Mouse (Mus musculus) urinary bladder, postnatal 36 days (tissue): ENCODE data around the gene Ccser1.
"Not testable (repeated sequence)": the region's sequence is repeated elsewhere in the genome, so short reads cannot be mapped to it uniquely, and the experiment has no call there.

Experiments
- DNase-seq, 2 experiments: peaks; one replicate each; pipeline ENCODE4 v3.0.0; 2022; ENCODE audit warnings: low spot score in 2 of 2, mixed read lengths in 1 of 2

Gene Ccser1

DNA sequence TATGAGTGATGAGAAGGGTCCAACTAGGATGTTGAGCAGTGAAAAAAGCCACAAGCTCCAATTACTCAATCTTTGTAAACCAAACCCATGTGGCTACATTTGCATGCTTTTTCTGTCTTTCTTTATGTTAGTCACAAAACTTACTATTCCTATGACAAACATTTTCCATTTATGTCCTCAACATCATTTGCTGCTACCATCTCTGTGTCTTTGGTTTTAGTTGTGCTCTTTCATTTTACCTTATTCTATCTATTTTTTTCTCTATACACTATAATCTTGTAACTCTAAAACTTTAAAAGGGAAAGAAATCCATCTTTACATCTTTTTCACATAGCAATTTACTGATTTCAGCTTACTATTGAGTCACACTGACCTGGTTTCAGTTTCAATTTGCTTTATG lies 834.2 kb downstream of the Ccser1 start:
- DNase-seq, result no peak

DNA sequence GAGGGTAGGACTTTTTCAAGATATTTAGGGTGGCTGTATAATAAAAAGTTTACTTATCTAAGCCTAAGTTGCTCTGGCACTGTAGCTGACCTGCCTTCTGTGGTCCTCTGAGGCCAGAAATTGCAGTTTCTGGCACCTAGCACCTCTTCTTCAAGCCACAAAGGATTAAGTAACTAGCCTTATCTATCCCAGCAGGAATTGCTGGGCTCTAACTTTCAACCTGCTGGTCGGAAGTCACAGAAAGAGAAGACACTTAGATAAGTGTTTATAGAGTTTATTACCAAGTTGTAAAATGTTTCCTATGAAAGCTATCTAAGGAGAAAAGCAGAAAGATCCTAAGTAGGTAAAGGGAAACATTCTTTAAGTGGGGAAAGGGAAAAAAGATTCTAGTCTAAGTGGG lies 864.3 kb downstream of the Ccser1 start:
- no peak for DNase-seq

DNA sequence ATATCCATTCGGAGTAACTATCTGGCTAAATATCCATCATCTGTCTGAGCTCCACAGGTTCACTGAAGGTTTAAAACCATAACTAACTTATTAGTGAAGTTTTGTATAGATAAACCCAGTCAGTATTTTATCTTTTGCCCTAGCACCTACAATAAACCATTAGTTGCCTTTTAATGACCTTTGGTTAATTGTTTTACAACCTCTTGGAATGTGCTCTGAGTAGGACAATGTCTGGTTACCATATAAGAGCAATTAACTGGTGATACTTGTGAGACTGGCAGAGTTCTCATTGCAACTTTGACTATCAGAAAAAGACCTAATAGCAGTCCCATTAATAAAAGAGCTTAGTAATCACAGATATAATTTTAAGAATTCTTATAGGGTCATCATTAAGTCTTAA lies 864.9 kb downstream of the Ccser1 start:
- not testable (repeated sequence) for DNase-seq

DNA sequence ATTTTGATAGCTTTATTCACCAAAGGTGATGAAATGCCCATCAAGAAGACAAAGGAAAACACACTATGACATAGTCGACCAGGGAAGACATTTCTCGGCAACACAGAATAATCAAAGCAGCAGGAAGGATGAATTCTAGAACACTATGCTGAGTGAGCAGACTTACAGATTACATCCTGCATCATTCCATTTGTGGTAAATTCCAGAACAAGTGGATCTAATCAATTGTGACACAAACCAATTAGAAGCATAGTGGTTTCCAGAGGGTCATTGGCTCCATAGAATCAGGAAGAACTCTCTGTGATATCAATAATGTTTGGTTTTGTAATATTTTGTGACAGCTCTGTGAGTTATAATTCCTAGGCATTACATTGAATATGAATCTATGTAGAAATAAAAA lies 875.2 kb downstream of the Ccser1 start:
- DNase-seq, result no peak

DNA sequence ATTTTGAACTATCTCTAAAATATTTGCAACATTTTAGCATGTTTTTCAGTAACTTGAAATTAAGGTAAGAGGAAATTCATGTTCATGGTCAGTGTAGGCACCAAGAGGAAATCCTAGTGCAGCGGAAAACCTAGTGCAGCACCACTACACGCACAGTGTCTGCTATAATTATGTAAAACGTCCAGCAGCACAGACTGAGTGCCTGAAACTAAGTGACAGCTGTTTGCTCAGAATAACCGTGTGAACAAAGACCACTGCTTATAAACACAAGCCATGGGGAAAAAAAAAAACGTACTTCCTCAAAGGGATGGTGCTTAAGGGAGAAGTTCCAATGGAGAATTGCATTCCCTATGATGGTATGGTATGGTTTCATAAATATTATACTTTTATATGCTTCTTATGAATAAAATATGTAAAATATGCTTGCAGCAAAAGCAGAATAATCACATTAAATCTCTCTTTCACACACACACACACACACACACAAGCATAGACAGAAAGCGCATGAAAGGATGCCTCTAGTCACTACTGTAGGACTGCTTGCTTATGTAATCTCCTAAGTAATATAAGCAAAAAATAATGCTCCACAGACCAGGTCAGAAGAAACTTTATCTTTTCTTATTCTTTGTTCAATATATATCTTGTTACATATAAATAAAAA lies 886.4 kb downstream of the Ccser1 start:
- no peak for DNase-seq

DNA sequence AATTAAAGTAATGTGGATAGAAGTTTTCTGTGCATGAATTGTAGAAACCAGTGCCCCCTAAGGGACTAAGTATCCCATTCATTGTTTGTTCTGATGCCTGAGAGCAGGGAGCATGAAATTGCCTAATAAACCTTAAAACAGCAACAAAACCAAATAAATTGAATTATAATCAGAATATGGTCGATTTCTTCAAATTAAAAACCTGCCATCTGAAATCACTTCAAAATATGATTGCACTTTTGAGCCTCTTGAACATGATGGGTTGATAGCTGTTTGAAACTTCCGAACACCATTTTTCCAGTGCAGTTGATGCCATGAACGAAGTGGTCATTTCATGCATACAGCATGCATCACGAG lies 886.9 kb downstream of the Ccser1 start:
- no peak for DNase-seq

DNA sequence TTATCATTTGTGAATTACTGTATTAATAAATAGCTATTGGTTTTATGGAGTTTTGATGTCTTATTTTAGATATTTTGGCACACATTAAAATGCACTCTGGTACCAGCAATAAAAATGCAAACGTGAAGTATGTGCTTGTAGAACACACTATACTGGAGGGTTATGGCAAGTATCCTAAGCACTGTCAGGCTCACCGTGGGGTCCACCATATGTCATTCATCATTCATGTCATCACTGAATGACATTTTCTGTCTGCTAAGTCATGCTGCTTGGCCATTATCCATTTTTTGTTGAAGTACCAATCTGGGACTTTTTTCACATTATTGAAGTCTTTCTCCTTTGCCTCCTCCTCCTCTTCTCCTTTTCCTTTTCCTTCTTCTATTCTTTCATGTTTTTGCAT lies 925.3 kb downstream of the Ccser1 start:
- no peak for DNase-seq

DNA sequence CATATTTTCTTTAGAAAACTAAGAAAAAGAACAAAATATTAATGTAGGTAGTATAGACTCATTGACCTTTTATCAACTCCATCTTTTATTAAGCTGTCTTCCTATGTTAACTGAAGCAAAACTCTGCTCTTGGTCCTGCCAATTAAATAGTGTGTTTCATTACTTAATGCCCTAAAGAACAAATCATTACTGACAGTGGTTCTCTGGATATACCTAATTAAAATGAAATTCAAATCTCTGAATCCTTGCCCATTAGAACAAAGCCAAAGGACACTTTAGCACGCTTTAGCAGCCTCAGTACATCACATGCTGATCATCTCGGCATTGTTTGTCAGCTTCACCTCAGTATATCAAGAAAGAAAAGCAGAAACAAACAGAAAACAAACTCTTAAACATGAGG lies 952.4 kb downstream of the Ccser1 start:
- no peak for DNase-seq

DNA sequence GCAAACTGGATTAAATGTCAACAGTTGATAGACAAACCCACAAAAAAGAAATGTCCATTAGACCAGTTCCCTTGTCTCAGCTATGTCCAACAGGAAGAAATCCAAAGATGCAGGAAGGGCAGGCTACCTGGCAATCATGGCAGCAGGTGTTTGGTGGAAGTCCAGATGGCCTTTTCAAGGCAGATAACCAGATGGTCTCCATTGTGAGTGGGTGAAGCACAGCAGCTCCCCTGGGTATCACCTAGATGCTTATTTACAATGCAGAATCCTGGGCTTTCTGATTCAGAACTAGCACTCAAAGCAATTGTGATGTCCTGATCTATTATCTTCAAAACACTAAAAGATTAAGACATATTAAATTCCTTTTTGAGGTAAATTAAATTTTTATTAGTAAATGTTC lies 980.2 kb downstream of the Ccser1 start:
- no peak for DNase-seq

DNA sequence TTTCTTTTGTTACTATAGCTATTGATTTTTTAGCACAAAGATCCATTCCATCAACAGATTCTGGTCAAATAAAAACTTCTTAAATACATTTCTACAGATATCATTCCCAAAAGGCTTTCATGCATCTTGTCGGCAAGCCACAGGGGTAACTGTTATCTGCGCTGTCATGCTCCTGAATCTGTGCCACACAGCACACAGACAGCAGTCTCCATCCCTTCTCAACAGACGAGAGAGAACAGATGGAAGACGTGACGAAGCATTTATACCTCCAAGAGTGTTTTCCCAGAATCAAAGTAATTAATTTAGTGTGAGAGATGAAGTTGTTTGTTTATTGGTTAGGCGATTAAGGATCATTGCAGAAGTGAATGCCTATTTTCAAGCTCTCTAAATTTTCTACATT lies 982.5 kb downstream of the Ccser1 start:
- DNase-seq, result no peak

DNA sequence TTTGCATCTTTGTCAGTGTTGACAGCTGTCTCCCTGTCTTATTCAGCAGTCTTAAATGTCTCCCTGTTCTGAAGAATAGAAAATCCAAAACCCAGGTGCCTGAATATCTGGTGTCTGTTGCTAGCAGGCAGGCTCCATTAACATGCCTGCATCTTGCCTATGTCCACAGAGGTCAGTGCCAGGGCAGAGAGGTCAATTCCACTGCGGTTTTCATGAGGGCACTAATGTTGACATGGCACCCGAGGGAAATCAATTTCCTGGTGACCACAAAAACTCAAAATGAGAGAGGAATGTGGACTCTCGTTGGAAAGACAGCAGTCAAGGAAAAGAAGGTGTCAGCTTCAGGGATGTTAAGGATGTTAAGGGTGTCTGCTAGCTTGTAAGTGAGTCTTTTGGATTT lies 983.7 kb downstream of the Ccser1 start:
- DNase-seq, result no peak

DNA sequence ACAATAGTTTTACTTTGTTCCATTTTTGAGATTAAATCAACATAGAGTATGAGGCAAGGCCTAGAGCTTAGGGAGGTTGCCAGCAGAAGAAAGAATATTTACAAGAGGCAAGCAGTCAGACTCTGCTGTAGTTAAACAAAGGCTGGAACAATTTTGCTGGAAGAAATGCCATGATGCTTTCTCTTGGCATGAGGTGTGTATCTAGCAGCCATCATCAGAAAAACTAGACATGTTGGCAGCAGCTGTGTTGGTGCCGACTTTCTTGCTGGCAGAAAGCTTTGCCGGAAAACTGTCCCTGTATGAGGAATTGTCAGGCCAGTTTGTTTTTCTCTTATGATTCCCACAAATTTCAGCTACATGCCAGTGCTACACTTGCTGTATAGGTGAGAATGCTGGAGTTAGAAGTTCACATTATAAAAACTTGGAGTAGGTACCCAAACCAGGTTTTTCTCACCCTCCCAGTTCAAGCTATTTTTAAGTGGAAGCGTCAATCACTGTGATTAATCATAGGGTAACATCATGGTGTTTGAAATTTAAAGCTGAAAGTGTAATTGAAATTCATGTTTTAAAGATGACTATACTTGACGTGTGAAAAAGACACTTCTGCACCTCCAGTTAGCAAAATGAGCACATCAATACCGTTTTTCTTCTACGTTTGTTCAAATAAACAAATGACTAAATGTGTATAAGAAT lies 1016.5 kb downstream of the Ccser1 start:
- no peak for DNase-seq

DNA sequence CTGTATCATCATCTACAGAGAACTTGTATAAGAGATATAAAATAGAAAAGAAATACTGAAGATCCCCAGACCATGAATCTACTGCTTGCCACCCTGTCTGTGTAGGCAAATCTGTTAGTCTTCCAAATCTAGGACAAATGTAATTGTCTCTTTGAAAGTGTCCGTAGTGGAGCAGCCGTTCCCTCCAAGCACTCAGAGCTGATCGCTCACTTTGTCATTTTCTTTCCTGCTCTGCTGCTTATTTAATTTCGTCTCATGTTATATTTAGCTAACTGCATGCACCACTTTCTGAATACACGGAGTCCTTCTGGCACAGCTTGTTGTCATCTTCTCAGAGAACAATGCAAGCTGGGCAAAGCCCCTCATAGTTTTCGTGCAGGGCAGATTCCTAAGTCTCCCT lies 1018.6 kb downstream of the Ccser1 start:
- DNase-seq, result no peak

DNA sequence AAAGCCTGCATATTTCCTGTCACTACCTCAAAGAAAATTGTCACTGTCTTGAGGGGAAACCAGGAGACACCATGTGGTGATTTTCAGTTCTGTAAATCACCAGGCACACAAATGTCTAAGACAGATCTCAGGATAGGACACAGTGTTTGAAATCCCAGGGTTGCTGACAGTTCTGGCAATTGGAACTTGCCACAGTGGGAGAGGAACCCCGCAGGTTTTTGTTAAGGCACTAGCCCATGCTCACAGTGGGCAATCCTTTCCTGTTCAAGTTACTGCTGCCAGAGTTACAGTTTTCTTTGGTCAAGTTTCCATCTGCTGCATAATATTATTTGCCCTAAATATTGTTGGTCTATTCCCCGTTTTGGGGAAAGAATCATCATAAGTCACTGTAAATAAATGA lies 1024.9 kb downstream of the Ccser1 start:
- DNase-seq, result no peak

DNA sequence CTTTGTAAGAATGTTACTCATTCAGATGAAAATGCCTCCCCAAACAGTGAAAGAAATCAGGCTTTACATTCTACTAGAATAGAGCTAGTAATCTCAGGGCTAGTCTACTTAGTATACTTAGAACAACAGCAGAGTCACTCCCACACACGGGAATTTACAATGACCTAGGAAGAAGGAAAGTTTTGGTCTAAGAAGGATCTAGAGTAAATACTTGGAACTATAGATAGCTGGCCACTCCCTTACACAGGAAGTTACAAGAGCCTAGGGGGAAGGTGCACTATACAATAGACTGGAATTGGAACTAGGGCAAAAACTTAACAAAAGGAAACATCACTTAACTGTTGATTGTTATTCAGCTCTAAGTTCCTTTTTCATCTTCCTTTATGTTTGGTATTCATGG lies 1041.7 kb downstream of the Ccser1 start:
- DNase-seq, result no peak

DNA sequence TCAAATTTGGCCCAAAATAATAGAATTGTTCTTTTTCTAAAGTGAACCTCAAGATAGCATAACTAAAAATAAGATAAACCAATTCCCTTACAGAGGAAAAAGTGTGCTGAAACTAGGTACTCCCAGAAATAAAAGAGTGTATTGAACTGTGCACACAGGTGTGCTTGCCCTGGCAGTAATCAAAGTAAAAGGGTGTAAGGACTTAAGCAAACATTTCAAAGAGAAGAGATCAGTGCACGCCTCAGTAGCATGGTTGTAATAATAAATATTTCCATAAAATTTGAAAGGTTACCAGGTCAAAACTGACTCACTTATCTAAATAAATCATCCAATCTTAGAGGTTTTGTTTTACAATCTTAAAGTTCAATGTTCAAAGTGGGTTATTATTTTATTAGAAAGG lies 1083.8 kb downstream of the Ccser1 start:
- no peak for DNase-seq

DNA sequence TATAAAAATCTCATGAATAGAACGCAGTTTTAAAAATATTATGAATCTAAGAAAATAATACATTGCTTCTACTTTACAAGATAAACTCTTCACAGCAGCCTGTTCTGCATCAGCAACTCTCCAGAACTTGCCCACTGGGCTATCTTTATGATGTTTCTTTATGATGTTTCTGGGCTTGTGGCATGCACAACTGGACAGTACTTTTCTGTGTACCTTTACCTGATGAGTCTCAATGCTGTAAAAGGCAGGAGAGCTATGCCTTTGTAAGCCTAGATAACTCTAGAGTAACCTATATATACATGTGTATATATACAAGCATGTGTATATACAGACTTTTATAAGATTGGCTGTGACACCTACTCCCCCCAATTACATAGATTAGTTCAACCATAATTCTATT lies 1084.4 kb downstream of the Ccser1 start:
- DNase-seq, result no peak

DNA sequence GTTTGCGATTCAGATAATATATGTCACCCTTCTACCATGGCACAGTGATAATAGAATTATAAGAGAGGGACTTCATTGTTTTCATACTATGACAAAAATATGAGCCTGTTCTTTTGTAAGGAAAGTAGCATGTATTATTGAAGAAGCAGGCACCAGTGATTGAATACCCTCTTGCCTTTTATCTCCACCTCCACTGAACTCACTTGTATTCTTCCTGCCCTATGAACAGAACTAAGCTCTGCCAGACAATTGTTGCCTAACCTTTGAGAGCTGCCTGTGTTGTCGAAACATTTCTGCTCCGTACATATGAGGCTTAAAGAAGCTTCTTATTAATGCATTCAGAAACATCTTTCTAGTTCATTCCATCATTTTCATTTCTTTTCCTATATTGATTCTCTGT lies 1101.1 kb downstream of the Ccser1 start:
- no peak for DNase-seq

DNA sequence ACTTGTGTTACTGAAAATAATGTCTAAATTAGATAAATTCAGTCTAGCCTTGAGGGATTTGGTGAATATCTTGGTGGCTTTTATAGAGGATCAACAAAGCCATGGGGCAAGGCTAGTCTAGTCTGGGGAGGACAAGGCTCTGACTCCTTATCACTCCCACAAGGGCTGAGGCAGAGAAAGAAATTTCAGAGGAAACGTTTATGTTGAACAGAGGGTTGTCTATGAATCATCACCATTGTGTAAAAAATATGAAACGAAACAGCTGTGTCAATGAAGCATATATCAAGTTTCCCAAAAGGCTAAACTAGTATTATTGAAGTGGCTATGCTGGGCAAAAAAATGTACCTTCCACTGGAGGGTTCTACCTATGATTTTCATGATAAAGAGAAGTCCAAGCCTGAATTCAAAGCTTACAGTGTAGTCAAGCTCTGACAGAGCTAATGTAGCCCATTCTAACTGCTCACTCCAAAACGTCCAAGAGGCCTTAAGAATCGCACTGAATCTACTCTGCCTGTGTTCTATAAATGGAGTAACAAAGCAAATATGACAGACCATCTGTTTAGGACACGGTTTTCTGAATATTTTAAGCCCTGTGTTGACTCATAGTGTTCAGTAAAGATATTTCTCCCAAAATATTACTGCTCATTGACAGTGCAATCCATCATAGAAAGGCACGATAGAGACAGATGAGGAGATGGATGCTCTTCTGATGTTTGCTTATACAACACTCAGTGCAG lies 1121.6 kb downstream of the Ccser1 start:
- DNase-seq, result no peak

DNA sequence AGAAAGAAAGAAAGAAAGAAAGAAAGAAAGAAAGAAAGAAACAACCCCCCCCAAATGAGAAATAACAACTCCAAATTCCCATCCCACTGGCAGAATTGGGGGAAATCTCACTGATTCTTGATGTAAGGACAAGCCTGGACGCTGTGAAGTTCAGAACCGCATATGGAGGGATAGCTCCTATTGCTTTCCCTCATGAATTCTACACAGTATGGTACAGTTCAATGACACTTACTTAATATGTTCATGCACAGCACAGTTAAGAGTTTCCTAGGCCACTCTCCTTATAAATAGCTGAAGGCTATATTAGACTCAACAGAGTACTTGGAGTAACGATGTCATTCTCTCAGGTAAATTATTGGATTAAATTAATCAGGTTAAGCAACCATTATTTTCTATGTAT lies 1138.5 kb downstream of the Ccser1 start:
- no peak for DNase-seq

DNA sequence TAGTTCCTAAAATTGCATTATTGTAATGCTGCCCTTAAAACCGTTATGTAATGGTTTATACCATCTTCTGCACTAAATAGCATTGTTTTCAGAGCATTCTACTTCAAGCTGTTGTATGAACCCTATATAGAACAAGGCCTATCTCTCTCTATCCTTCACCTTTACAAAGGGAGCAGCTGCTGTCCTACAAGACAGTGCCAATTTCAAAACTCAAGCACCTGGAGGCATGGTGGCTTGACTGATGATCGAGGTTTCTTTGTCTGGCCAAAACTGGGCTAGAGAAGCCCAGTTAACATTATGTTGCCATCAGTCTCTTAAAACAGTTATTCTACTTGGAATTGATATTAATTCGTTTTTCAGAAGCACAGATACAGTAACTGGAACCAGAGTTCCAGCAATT lies 1160.2 kb downstream of the Ccser1 start:
- DNase-seq, result no peak

DNA sequence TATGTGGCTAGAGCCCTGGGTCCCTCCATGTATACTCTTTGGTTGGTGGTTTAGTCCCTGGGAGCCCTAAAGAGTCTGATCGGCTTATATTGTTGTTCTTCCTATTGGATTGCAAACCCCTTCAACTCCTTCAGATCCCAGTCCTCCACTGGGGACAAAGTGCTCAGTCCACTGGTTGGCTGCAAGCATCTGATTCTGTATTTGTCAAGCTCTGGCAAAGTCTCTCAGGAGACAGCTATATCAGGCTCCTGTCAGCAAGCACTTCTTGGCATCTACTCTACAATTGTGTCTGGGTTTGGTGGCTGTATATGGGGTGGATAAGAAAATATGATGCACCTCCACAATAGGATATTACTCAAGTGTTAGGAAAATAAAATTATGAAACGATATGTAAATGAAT lies 1187.7 kb downstream of the Ccser1 start:
- DNase-seq, result no peak
